Comparison of ENCODE assay signal across 1 mouse cellular context in genomic region chr4:96580351-96580750, GRCm38 (mm10). TPM values are rescaled to one million over a fixed set of nuclear protein-coding genes. Genes with fewer than 3 reads are reported as not detected.
"Had no signal": no experiment of that assay in that cellular context is flagged by ENCODE, and none has a peak within 500 bp of the region (broad histone marks: within the 10 kb centered on the region; RNA-seq: fewer than 3 reads in every experiment).

No protein-coding gene starts in this region.

RNA-seq across cellular contexts. Expression of gene Cyp2j6, which starts 26.9 kb away (rescaled TPM):
- polyA plus RNA-seq: inflammation-experienced regulatory T-cells, adult 6 months had no signal
